Mouse (Mus musculus) granulocyte monocyte progenitor cell, adult 5-6 weeks (primary cell): ENCODE measurements around the gene Cebpa. TPM values are rescaled to one million over a fixed set of nuclear protein-coding genes. Genes with fewer than 3 reads are reported as not detected.

ENCODE experiments used
- ATAC-seq: replicated peaks from 2 replicates; pipeline ENCODE4 v1.8.0; 2016; ENCODE audit warnings: mild to moderate bottlenecking, moderate TSS enrichment, inconsistent platforms; ENCODE audit not compliant: poor library complexity, severe bottlenecking
- total RNA-seq, 2 experiments: library from RNA; stranded (forward) in 1 of 2; stranded (reverse) in 1 of 2; fragments of 200-712, 200-1000 nt in 1 of 2; fragments of >200 nt in 1 of 2; fragmentation: Nextera tagmentation in 1 of 2; gene quantifications; 2 replicates each; pipeline ENCODE4 v1.2.3; 2014 to 2017

Gene Cebpa
- total RNA-seq (2014; fragmentation: Nextera tagmentation), result 89.6 and 92.8 TPM in 2 replicates
- total RNA-seq (2017), result 33.3 and 45.1 TPM in 2 replicates

DNA sequence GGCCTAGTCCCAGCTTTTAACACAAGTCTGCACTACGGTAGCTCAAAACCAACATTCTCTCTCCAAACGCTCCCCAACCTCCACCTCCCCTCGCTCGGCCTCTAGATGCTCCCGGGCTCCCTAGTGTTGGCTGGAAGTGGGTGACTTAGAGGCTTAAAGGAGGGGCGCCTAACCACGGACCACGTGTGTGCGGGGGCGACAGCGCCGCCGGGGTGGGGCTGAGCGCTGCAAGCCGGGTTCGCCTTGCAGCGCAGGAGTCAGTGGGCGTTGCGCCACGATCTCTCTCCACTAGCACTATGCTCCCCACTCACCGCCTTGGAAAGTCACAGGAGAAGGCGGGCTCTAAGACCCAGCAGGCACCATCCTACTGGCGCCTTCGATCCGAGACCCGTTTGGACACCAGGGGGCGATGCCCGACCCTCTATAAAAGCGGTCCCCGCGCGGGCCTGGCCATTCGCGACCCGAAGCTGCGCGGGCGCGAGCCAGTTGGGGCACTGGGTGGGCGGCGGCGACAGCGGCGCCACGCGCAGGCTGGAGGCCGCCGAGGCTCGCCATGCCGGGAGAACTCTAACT lies at the start of gene Cebpa:
TSS of gene Cebpa (plus strand) at position 453 of the 573 bp plus-strand sequence.
- peak; percentile 78 for ATAC-seq

GRCm38 (mm10) chr7:35076645-35077044 lies 42.4 kb upstream of the Cebpa start:
- no peak for ATAC-seq

- peak; percentile 64 for ATAC-seq
These were observed 38.2 kb upstream of the Cebpa start for GRCm38 (mm10) chr7:35080843-35081338.

- ATAC-seq, result no peak
These were observed 37.5 kb upstream of the Cebpa start for GRCm38 (mm10) chr7:35081406-35082104.

- ATAC-seq, result no peak
These were observed 34.3 kb upstream of the Cebpa start for GRCm38 (mm10) chr7:35084565-35085360.

DNA sequence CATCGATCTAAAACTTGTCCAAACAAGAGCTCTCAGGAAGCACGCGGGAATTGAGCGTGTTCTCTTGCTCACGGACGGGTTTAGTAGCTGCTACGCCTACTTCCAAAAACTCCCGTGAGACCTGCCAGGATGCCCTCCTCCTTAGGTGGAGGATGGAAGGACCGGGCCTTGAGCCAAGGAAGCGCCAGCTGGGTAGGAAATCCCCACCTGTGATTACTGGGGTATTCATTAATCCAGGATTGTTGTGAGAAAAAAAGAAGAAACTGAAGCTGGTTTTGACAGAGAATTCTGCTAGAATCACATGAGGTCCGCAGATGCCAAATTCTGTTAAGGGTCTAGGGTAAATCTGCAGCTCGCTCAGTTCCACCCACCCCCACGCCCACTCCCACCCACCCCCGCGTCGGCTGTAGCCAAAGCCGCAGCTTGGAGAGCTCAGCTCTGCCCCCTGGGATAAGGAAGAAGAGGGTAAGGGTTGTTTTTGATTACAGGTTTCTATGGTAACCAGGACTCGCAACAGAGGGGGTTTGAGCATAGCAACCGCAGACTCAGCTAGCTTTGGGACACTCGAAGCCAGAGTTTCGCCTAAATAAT lies 32.7 kb upstream of the Cebpa start:
- peak; percentile 89 for ATAC-seq

- ATAC-seq, result no peak
These were observed 28.5 kb upstream of the Cebpa start for GRCm38 (mm10) chr7:35090550-35090949.

- no peak for ATAC-seq
These were observed 24.0 kb upstream of the Cebpa start for GRCm38 (mm10) chr7:35094975-35095678.

DNA sequence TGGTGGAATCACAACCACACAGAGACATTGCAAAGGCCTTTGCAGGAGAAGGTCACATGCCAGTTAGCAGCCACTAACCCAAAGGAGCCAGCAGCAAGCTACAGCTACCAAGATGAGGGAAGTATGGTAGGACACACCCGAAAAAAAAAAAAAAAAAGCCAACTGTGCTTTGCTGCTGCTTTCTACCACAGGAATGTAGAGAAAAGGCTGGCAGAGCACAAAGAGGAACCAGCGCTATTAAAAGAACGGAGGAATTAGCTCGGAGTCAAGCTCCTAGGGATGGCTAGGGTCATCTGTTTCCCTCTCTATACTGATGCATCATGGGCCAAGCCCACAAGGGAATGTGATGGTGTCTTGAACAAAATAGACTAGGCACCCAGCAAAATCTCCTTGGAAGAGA lies 20.3 kb upstream of the Cebpa start:
- peak; percentile 90 for ATAC-seq

DNA sequence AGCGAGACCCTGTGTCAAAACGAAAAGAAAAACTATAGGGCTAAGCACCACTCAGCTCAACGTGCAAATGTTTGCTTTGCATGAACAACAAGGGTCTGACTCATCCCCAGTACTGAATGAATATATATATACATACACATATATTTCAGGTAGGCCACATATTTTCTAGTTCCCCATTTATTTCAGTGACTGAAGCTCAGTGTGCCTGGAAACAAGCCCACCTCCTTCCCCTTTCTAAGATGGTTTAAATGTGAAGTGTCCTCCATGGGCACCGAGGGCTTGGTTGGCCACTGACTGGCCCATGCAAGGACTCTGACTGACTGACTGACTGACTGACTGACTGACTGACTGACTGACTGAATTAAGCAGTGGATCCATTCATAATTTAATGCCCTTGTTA lies 19.6 kb upstream of the Cebpa start:
- ATAC-seq, result peak; percentile 61

DNA sequence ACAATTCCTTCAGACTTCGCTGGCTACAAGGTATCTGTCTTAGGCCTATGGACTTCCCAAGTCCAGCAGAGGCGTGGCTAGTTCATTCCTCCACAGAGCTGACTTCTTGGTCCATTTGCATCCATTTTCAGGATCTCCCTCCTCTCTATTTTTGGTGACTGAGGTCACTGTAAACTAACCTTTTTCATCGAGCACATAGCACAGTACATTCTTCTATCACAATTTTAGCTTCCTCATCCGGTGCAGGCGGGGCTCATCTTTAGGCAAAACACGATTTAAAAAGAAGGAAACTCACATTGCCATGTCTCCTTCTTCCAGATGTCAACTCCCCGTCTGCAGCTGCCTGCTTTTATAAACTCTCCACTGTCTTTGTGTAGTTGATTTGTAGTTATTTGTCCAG lies 12.5 kb upstream of the Cebpa start:
- peak; percentile 40; the same call in 1 of the 2 replicates for ATAC-seq

DNA sequence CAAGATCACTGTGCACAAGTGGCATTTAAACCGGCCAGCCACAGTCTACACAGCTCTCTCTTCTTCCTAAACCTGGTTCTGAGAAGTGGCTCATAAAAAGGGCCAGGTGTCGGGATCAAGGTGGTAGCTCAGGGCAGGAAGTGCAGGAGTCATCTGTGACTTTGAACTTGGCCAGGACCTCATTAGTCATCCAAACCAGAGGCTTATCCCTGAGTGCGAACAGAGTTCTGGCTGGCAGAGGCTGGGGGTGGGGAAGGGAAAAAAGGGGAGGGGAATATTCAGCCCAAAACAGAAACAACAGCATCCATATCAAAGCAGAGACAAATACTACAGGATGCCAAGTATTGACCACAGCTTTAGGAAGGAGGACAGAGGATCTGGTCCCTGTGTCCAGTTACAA lies 11.5 kb upstream of the Cebpa start:
- ATAC-seq, result 0 out of 2 replicates have a peak, but pooled peaks have one; percentile 9

DNA sequence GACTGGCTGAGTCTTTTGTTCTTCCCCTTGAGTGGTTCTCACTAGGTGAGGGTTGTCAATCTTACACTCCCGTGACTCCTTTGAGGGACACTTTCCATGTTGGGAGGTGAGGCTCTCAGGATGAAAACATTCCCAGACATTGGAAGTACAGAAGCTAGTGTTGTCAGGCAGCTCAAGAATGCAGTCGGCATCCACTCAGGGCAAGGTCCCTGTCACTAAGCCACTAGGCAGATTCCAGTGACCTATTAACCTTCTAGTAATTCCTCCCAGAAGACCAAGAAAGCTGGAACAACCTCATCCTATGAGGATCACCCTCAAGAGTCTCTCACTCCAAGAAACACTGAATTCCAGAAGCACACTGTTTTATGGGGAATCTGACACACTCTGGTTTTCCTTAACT lies 11.0 kb upstream of the Cebpa start:
- ATAC-seq, result no peak

DNA sequence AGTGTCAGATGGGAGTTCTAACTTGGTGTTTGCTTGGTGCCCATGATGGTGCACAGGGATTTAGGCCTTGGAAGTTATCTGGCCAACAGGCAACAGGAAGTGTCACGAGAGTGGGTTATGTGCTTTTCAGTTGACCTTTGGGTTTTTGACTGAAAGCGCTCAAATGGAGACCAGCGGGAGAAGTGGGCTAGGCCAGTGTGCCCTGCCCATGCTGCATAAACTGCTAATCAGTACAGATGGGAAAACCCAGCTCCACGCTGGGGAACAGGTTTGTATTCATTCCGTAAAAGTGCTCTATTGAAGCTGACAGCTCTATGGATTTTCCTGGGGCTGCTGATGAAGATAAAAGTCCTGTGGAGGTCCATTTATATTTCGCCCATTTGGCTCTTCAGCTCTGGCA lies 10.4 kb upstream of the Cebpa start:
- ATAC-seq, result no peak

DNA sequence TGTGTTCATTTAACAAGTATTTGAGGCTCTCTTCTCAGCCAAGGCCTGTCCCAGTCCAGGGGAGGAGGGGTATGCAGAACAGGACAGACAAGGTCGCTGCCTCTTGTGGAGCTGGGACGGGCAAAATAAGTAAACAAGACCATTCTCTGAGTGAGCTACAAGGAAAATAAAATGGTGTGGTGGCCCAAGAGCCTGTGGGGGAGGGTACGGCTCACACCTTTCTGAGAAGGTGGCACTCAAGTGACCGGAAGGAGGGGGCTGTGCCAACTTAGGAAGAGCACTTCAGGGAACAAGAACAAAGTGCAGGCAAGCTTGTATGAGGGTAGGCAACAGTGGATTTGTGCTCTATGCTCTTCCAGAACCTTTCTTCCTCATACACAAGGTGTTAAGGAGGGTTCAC lies 6.0 kb upstream of the Cebpa start:
- ATAC-seq, result no peak

DNA sequence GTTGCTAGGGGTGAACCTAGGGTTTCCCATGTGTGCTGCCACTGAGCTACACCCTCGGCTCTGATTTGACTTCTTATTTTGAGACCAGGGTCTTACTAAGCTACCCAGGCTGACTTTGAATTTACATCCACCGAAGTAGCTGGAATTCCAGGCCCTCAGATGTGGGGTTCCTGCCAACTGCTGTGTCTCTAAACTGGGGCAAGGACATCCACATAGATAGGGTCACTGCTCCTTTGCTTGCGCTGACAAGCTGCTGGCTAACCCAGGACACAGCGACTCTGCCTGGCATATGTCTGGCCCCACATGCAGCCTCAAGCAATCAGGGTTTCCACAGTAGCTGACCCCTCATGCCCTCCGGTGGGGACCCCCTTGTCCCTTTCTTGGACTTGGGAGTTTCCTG lies 5.4 kb upstream of the Cebpa start:
- no peak for ATAC-seq

DNA sequence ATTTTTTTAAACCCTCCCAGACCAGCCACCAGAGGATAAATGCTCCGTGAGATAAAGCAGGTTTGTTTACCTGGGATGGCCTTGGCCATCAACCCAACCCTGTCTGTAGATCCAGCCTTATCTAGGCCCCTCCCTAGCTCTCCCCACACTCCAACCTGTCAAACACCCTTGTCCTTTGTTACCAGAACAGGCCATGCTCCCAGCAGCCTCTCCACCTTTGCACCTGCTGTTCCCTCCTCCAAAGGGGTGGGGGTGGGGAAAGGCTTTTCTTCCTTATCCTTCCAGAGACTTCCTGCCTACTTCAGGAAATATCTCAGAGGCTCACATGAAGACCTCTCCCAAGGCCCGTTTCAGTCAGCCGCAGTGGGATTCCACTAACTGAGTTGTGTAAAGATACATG lies 2.6 kb upstream of the Cebpa start:
- ATAC-seq, result no peak

- ATAC-seq, result no peak
These were observed 2.0 kb upstream of the Cebpa start for GRCm38 (mm10) chr7:35117052-35117451.

GRCm38 (mm10) chr7:35117761-35118098 lies 1.4 kb upstream of the Cebpa start:
- no peak for ATAC-seq

DNA sequence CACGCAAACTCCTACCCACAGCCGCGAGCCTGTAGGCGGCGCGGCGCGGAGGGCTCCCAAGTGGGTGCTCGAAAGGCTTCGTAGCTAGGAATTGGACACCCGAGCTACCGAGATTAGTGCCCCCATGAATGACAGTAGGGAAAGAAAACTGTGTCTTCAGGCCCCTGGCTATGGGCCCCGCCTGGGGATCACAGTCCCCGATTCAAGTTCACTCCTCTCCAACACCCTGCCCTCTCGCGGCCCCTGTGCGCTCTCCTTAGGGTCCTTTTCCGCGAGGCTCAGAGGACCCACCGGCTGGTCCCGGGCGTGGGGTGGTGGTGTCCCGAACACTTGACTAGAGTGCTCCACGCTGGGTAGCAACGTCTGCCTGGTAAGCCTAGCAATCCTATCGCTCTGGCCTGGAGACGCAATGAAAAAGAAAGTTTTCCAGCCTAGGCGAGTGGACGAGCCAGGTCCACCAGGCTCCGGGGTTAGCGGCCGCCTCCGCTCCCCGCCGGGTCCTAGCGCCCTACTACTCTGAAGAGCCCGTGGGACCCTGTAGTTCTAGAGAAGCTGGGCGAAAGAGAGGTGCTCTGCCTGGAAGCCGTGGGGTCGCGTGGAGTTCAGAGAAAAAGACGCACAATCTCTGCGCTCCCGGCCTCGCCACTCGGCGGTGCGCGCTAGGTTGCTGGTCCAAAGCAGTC lies 853 bp upstream of the Cebpa start:
- peak; percentile 17 for ATAC-seq
